Mouse (Mus musculus): ENCODE measurements around the gene Krtap28-10. TPM values are rescaled to one million over a fixed set of nuclear protein-coding genes. Genes with fewer than 3 reads are reported as not detected.

Gene Krtap28-10
- total and polyA plus RNA-seq, 3 experiments = not detected

GRCm38 (mm10) chr1:83015329-83015879 is 26.9 kb downstream of the Krtap28-10 start:
- Histone ChIP-seq H3K9ac (ENCODE audit: insufficient read depth, low read depth) (peak overlapping the region; percentile 7; the same call in 1 of the 2 replicates), H3K36me3 (replicated peaks in 1 of 2; ENCODE audit: control insufficient read depth in 1 of 2, insufficient read depth in 1 of 2, low read length in 1 of 2) (peaks cover 3 to 9% of the 10 kb centered on the region in 2 experiments), H3K9me3 (replicated peaks; ENCODE audit: low read length) (peaks cover 7% of the 10 kb centered on the region), H3K4me3 (replicated peaks in 1 of 3; ENCODE audit: low read depth in 2 of 3, low read length in 2 of 3, poor library complexity in 1 of 3) (no peak overlapping the region), H3K79me2 (replicated peaks; ENCODE audit: control insufficient read depth, extremely low read depth, insufficient read depth, poor library complexity, severe bottlenecking) (no peaks in the 10 kb centered on the region), H3K4me1 (ENCODE audit: control insufficient read depth in 1 of 2, insufficient read depth in 2 of 2) (peaks cover 2 to 14% of the 10 kb centered on the region in 2 experiments; a peak in 2 of 4 replicates), H3K27ac (ENCODE audit: insufficient read depth, low read depth) (peak overlapping the region; percentile 63; the same call in 1 of the 2 replicates), H3K4me2 (ENCODE audit: insufficient read depth, low read depth, poor library complexity, severe bottlenecking) (peak overlapping the region; percentile 34), H3K27me3 (replicated peaks) (no peaks in the 10 kb centered on the region)
- dilution Hi-C loops (cut with MboI; ENCODE audit: extremely low pct_ligation_motif_present, extremely low pct_unique_long_range_greater_than_20kb, low sequenced_read_pairs) = no loop called here
- no peak for DNase-seq (ENCODE audit: extremely low read depth)
- TF ChIP-seq NRF1 (IDR thresholded peaks at IDR 0.05; ENCODE audit: low read depth, low read length) = peak; percentile 26; the same call in 1 of the 2 replicates
- TF ChIP-seq ETS1 (conservative IDR thresholded peaks at IDR 0.05; ENCODE audit: low read depth, low read length) = 0 out of 2 replicates have a peak, but pooled peaks have one; percentile 20
- no peak for TF ChIP-seq POLR2A (IDR thresholded peaks at IDR 0.05; ENCODE audit: low read depth, low read length)
- peak; percentile 52 for TF ChIP-seq TCF12 (IDR thresholded peaks at IDR 0.05; ENCODE audit: low read depth, low read length)
- 0 out of 2 replicates have a peak, but pooled peaks have one; percentile 28 for TF ChIP-seq SIN3A (IDR thresholded peaks at IDR 0.05; ENCODE audit: low read length)
- TF ChIP-seq JUND (conservative IDR thresholded peaks at IDR 0.05; ENCODE audit: low read depth, low read length) = no peak; the same call in 1 of the 2 replicates
- peak; percentile 47; the same call in 1 of the 2 replicates for TF ChIP-seq IRF4 (IDR thresholded peaks at IDR 0.05; ENCODE audit: low read depth, low read length)
- peak; percentile 95 for TF ChIP-seq MEF2A (IDR thresholded peaks at IDR 0.05; ENCODE audit: borderline replicate concordance, low read depth, low read length)
- TF ChIP-seq JUN (IDR thresholded peaks at IDR 0.05; ENCODE audit: insufficient read depth, low read depth, low read length) = peak; percentile 40
- peak; percentile 45; the same call in 1 of the 2 replicates for TF ChIP-seq MYC (IDR thresholded peaks at IDR 0.05; ENCODE audit: low read depth, low read length)
- in situ Hi-C loops (cut with MboI; ENCODE audit: low pct_ligation_motif_present, low pct_unique_long_range_greater_than_20kb, low sequenced_read_pairs) = no loop called here

GRCm38 (mm10) chr1:83014477-83014876 is 27.8 kb downstream of the Krtap28-10 start:
- H3K9me3 ChIP-seq (replicated peaks; ENCODE audit: low read length) = peaks cover 7% of the 10 kb centered on the region
- in situ Hi-C loops (cut with MboI; ENCODE audit: low pct_ligation_motif_present, low pct_unique_long_range_greater_than_20kb, low sequenced_read_pairs) = no loop called here
- H3K79me2 ChIP-seq (replicated peaks; ENCODE audit: control insufficient read depth, extremely low read depth, insufficient read depth, poor library complexity, severe bottlenecking) = no peaks in the 10 kb centered on the region
- H3K36me3 ChIP-seq (replicated peaks in 1 of 2; ENCODE audit: control insufficient read depth in 1 of 2, insufficient read depth in 1 of 2, low read length in 1 of 2) = peaks cover 3 to 9% of the 10 kb centered on the region in 2 experiments
- H3K27ac ChIP-seq (ENCODE audit: insufficient read depth, low read depth) = no peak overlapping the region
- H3K27me3 ChIP-seq (replicated peaks) = no peaks in the 10 kb centered on the region
- H3K4me2 ChIP-seq (ENCODE audit: insufficient read depth, low read depth, poor library complexity, severe bottlenecking) = no peak overlapping the region
- dilution Hi-C loops (cut with MboI; ENCODE audit: extremely low pct_ligation_motif_present, extremely low pct_unique_long_range_greater_than_20kb, low sequenced_read_pairs) = no loop called here
- H3K4me3 ChIP-seq (replicated peaks in 1 of 3; ENCODE audit: low read depth in 2 of 3, low read length in 2 of 3, poor library complexity in 1 of 3) = no peak overlapping the region
- TF ChIP-seq RCOR1 (conservative IDR thresholded peaks at IDR 0.05; ENCODE audit: low read depth, low read length) (no peak), ZMIZ1 (IDR thresholded peaks at IDR 0.05; ENCODE audit: low read depth, low read length) (no peak), KAT2A (IDR thresholded peaks at IDR 0.05; ENCODE audit: insufficient replicate concordance, low read length) (no peak), POLR2A (IDR thresholded peaks at IDR 0.05; ENCODE audit: low read depth, low read length) (no peak), JUN (IDR thresholded peaks at IDR 0.05; ENCODE audit: insufficient read depth, low read depth, low read length) (no peak), HCFC1 (IDR thresholded peaks at IDR 0.05; ENCODE audit: low read depth, low read length) (no peak)
- no peak overlapping the region for H3K9ac ChIP-seq (ENCODE audit: insufficient read depth, low read depth)
- peaks cover 2 to 15% of the 10 kb centered on the region in 2 experiments; a peak in 2 of 4 replicates for H3K4me1 ChIP-seq (ENCODE audit: control insufficient read depth in 1 of 2, insufficient read depth in 2 of 2)
- no peak for DNase-seq (ENCODE audit: extremely low read depth)
